Mouse (Mus musculus) hematopoietic stem cell, adult 5-6 weeks (primary cell): Measurements from ENCODE around the gene Clic1. TPM values are rescaled to one million over a fixed set of nuclear protein-coding genes. Genes with fewer than 3 reads are reported as not detected.

Experiments
- ATAC-seq, 2 experiments: fragments of 125-278 bp in 1 of 2; replicated peaks in 1 of 2; 2 replicates each; pipeline ENCODE4 v1.8.0; 2016 to 2017; ENCODE audit warnings: inconsistent platforms in 2 of 2, mild to moderate bottlenecking in 2 of 2, moderate number of reproducible peaks in 2 of 2, low read depth in 1 of 2, moderate TSS enrichment in 1 of 2; ENCODE audit not compliant: low FRiP score in 2 of 2, poor library complexity in 2 of 2, severe bottlenecking in 2 of 2, insufficient read depth in 1 of 2, low TSS enrichment in 1 of 2
- total RNA-seq: library from RNA; stranded (forward); fragments of 172-1452, 232-1000 nt; gene quantifications from 2 replicates; pipeline ENCODE4 v1.2.3, GENCODE M21; 2017

Gene Clic1
- total RNA-seq, 1 experiment from 2014 or later = 294 TPM

DNA sequence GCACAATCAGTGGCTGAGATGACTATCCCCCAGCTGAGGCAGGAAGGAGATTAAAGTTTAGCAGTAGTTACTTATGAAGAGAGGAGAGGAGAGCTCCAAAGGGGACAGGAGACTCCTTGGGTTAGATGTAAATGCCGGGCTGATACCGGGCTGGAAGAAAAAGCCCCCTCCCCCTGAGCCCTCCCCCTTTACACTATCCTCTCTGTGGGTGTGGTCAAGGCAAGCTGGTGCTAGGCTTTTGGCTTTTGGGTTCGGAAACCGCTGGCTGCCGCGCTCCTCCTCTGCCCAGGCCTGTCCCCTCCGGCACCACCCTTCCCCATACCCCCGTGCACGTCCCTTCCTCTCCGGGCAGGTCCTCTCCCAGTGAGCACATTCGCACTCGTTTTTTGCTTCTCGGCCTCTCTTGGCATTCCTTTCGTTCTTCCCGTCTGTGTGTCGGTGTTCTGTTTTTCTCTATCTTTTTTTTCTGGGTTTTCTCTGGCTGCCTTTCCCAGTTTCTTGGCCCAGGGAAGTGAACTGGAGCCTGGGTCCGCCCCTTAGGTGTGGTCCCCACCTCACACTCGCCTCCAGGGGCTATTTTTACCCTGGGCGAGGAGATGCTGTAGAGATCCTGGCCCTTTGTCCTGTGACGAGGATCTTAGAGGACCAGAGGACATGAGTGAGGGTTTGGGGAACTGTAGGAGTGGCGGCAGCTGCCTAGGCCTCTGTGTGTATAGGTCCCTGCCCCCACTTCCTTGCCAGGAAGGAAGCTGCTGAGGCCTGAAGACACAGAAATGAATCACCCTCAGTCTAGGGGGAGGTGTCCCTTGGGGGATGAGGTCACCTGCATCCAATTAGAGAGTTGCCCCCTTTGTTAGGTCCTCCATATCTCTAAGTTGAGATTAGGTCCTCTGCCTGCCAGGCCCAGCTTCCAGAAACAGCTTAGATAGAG, 1.7 kb downstream of the Clic1 start:
- ATAC-seq = peak; percentile 57 to 72

DNA sequence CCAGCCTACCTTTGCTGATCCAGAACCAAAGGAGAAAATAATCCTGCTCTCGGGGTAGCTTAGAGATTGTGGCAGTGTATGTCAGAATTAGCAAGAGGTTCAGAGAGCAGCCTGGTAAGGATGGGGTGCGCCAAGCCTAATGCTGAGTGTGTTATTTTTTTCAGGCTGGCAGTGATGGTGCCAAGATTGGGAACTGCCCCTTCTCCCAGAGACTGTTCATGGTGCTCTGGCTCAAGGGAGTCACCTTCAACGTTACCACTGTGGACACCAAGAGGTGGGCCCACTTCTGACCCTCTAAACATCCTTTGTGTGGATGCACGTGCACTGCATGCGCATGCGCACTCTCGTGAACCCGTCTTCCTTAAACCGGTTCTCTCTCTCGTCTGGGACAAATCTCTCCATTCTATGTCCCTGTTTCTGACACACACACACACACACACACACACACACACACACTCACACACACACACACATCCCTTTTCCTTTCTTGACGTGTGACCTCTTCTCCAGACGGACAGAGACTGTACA, 2.6 kb downstream of the Clic1 start:
- ATAC-seq = no peak

DNA sequence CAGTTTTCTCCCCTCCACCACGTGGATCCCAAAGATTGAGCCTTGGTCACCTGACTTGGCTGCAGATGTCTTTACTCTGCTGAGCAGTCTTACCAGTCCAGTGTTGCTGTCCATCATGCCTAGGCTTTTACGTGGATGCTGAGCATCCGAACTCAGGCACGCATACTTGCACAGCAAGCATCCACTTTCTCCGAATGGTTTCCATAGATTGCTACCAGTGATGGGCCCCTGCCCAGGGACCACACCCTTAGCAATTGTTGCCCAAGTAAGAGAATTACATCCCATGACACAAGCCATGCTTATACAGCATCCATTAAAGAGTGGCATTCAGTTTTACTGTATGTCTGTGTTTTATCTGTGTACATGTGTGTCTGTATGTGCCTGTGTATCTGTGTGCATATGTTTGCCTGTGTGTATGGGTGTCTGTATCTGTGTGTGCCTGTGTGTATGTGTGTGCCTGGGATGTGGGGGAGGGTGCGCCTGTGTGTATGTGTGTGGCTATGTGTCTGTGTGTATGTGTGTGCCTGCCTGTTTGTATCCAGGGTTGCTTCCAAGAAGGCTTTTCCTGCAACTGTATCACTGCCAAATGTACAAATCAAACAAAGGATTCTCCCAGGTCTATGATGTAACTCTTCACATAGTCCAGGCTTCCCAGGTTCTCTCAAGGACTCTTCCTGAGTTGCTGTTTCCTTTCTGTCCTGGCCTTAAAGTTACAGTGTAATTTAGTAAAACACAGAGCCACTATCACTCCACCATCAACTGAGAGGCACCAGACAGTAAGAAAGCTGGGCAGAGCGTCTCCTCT, 6.1 kb downstream of the Clic1 start:
- ATAC-seq = no peak

DNA sequence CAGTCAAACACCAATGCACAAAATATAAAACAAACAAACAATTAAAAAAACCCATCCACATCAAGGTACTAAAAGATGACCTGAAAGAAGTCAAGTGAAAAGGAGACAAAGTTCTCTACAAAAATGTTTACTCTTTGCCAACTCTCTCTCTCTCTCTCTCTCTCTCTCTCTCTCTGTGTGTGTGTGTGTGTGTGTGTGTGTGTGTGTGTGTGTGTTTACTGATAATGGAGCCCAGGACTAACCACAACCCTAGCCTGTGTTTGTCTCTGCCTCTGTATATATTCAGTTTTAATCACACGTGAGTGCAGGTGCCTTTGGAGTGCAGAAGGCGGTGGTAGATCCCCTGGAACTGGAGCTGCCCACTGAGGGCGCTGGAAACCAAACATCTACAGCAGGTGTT, 7.3 kb downstream of the Clic1 start:
- no peak for ATAC-seq

- ATAC-seq = no peak
Observed at GRCm38 (mm10) chr17:35058316-35058715, 8.6 kb downstream of the Clic1 start.

GRCm38 (mm10) chr17:35058911-35059892, 9.4 kb downstream of the Clic1 start, which contains the start of gene Ddah2:
TSS of gene Ddah2 (plus strand) at chr17:35059035.
- peak; percentile 82 to 87 for ATAC-seq

DNA sequence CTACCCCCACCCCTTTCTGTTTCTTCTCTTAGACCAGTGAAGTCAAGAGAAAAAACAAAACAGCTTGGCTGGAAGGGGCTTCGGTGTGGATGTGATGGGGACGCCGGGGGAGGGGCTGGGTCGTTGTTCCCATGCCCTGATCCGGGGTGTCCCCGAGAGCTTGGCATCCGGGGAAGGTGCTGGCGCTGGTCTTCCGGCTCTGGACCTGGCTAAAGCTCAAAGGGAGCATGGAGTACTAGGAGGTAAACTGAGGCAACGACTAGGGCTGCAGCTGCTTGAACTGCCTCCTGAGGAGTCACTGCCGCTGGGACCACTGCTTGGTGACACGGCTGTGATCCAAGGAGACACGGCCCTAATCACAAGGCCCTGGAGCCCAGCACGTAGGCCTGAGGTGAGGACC, 10.3 kb downstream of the Clic1 start:
- no peak for ATAC-seq

GRCm38 (mm10) chr17:35060737-35061297, 11.1 kb downstream of the Clic1 start:
- no peak for ATAC-seq

DNA sequence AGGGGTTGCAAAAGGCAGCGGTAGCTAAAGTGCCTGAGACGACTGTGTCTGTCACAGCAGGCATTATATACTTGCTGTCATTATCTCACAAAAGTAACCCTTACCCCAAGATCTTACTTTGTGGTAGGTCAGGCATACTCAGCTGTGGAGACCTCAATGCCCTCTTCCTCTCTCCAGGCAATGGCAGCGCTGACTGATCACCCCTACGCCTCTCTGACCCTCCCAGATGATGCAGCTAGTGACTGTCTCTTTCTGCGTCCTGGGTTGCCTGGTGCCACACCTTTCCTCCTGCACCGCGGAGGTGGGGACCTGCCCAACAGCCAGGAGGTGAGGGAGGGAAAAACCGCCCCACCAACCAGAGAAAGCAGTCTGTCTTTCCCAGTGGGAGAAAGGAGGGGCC, 11.5 kb downstream of the Clic1 start:
- no peak for ATAC-seq

DNA sequence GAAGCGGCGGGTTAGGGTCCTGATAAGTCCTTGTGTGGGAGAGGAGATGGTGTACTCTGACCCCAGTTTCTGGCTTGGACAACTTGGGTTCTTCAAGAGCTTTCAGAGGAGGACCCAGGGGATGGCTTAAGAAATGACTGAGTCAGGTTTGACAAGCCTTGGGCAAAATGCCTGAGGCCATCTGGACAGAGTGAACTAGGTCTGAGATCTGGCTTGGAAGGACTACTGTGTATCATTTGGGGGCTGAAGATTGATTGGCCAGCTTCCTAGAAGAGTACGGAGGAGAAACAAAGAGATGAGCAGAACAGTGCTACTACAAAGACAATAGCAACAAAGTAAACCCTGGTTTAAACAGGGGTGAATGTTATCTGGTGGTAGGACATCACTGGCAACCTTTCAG, 13.7 kb downstream of the Clic1 start:
- ATAC-seq = no peak

DNA sequence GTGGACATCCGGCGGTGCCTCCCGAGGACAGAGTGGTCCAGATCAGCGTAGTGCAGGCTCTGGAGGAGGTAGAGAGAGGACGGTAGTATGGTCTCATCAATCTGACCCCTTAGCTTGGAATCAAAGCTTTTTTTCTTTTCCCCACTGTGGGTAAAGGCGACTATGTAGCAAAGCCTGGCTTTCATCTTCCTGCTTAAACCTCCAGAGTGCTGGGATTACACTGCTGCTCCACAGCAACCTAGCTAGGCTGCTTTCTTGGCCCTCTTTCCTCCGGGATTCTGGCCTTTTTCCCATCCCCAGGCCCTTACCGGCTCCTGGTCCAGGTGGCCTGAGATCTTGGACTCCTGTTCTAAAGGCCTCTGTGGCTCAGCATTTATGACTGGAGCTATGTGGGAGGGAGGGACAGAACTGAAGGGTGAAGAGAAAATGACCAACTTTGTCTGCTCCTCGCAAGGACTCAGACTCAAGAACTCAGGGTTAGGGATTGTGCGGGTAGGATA, 14.7 kb downstream of the Clic1 start:
- ATAC-seq = no peak

DNA sequence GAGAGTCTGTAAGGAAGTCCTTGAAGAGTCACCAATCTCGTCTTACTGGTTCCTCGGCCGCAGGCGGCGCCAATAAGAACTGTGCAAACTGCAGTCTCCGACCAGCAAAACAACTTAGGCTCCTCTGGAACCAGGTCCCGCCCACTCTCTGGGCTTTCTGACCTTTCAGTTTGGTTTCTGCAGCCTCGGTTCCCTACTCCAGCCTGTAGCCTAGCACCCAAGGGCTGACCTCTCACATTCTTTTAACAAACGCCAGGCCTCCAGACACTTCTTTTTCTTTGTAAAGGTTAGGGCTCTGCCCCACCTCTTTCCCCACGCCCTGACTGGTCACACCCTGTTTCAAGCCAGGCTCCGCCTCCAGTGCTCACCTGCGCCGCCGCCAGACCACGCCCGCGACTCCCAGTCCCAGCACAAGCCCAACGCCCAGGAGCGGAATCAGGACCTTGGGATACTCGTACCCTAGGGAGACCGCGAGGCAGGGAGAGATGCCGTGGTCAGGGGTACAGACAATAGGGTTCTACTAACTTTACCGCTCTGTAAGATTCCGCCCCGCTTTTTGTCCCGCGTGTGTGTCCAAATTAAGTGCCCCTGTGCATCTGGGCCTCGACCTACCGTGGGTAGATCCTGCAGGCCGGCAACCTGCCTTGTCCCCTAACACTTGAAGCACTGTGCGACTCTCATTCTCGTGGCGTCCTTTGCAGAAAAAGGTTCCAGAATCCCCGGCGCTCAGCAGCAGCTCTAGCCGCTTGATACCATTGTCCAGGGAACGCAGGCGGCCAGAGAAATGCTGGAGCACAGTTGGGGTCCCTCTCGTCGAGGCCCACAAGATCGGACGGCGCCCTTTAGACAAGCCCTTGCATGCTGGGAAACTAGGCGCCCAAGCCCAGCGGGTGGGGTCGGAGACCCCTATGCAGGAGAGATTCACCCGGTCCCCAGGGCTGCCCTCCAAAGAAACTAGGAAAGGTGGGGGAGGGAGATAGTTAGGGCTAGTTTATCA, 15.5 kb downstream of the Clic1 start, which contains the start of gene Ly6g6c:
Ly6g6c (plus strand) TSS at position 438 of the 997 bp plus-strand sequence.
- ATAC-seq = peak; percentile 33 to 40; a peak in 2 of 4 replicates

GRCm38 (mm10) chr17:35066084-35066483, 16.3 kb downstream of the Clic1 start, which contains the start of gene Mpig6b:
TSS of gene Mpig6b (minus strand) at chr17:35066184.
- no peak for ATAC-seq

DNA sequence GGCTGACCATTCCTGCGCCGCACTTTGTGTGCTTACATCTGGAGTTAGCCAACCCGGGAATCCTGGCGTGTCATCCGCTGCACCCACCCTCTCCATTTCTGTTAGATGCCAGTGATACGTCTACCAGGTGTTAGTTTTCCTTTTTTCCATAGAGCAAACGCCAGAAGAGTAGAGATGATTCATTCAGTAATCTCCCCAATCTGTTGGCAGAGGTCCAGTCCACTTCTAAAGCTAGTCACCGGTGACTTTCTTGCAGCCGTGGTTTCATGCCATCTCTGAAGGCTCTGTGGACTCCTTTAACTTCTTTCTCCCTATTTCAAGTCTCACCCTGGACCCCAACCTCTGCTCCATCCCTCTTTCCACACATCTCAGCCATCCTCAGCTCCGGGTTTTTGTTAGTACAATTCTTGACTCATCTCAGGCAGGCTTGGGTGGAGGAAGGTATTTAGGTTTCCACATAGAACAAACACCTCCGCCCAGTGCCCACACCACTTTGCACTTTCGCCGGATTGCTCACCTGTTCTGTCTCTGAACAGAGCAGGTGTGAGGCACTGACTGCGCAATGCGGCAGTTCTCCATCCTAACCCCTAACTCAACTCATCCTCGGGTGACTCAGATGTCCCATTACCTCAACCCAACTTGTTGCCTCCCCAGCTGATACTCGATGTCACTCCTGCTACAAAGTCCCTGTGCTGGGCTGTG, 18.6 kb downstream of the Clic1 start:
- no peak for ATAC-seq
